Comparison of ENCODE assay signal across 9 mouse cellular contexts in the genomic region with DNA sequence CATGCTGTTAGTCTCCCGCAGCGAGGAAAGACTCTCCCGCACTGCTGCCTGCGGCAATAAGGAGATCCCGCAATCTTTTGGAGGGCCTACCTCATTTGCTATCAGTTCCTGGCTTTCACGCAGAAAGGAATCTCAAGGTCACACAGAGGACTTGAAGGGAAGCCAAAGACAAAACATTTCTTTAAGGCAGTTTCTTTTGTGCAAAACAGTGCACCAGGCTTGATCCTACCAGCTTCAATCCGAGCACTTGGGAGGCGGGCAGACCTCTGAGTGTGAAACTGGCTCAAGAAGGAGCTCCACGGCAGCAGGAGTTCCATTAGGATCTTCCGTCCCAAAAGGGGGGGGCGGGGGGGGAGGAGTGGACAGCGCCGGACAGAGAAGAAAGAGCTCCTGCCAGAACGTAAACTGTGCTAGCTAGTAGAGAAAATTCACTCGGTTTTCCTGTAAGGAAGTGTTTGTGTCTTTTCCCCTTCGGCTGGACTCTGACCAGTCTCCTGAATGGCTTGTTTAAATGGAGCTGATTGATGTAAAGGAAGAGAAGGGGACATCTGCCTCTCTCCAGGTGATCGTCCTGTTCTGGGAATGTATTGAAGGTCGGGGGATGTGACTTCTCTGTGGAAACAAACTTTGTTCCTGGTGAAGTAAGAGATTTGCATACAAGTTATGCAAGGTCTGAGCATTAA. TPM values are rescaled to one million over a fixed set of nuclear protein-coding genes. Genes with fewer than 3 reads are reported as not detected.
A peak's percentile ranks its signal among the peaks of the same experiment; 100 is the strongest.
DNase-seq lines count a peak whose midpoint lies in the region; ATAC-seq and TF ChIP-seq lines count a peak whose summit lies in the region.
"Had no signal": no experiment of that assay in that cellular context is flagged by ENCODE, and none has a peak within 500 bp of the region (broad histone marks: within the 10 kb centered on the region; RNA-seq: fewer than 3 reads in every experiment).

No protein-coding gene starts in this region.

- H3K4me1 ChIP-seq in kidney, embryonic 15.5 days, result peaks cover 20% of the 10 kb centered on the region
- no peaks in the 10 kb centered on the region for H3K4me1 ChIP-seq in kidney, adult 2 months (ENCODE audit: control insufficient read depth, insufficient read depth, low read length)
- H3K4me1 ChIP-seq in intestine, embryonic 14.5 days (replicated peaks; ENCODE audit: control insufficient read depth, insufficient read depth, low read length), result peaks cover 21% of the 10 kb centered on the region

- no peaks in the 10 kb centered on the region for H3K36me3 ChIP-seq in kidney, embryonic 15.5 days
- no peaks in the 10 kb centered on the region for H3K36me3 ChIP-seq in kidney, adult 2 months (ENCODE audit: control insufficient read depth, insufficient read depth, low read length)
- no peaks in the 10 kb centered on the region for H3K36me3 ChIP-seq in intestine, embryonic 14.5 days (ENCODE audit: control insufficient read depth, insufficient read depth, low read length)

- H3K9me3 ChIP-seq in kidney, embryonic 15.5 days (replicated peaks), result no peaks in the 10 kb centered on the region
- H3K9me3 ChIP-seq in intestine, embryonic 14.5 days (ENCODE audit: control insufficient read depth, low read length), result no peaks in the 10 kb centered on the region

- DNase-seq in kidney, adult 2 months, result no peak
- DNase-seq in embryo, embryonic 11 days, result peak; percentile 54
- peak; percentile 68 for DNase-seq in intestine, embryonic 14.5 days (ENCODE audit: low spot score)
- peak; percentile 54 for DNase-seq in neural tube, embryonic 10.5 days (ENCODE audit: extremely low spot score, low spot score)
- no peak for DNase-seq in cerebellum, adult 8-10 months
- DNase-seq in retina, embryonic 14.5 days (ENCODE audit: low spot score), result no peak

- TF ChIP-seq CTCF in kidney, adult 2 months (conservative IDR thresholded peaks at IDR 0.05; ENCODE audit: insufficient read depth, insufficient read length, low read depth, low read length), result no peak

- 7% methylated on average over 18 of the region's 18 CpGs for WGBS in kidney, embryonic 15.5 days
- WGBS in kidney, adult 2 months, result 14% methylated on average over 18 of the region's 18 CpGs
- 8% methylated on average over 17 of the region's 18 CpGs for WGBS in intestine, embryonic 14.5 days

- peak overlapping the region; percentile 54 for H3K4me2 ChIP-seq in kidney, embryonic 15.5 days
- peak overlapping the region; percentile 51 for H3K4me2 ChIP-seq in intestine, embryonic 14.5 days (ENCODE audit: low read length)

- no peaks in the 10 kb centered on the region for H3K27me3 ChIP-seq in kidney, embryonic 15.5 days
- H3K27me3 ChIP-seq in kidney, adult 2 months (replicated peaks; ENCODE audit: control insufficient read depth, insufficient read depth, low read length), result no peaks in the 10 kb centered on the region; the same call in 1 of the 2 replicates
- no peaks in the 10 kb centered on the region for H3K27me3 ChIP-seq in intestine, embryonic 14.5 days (replicated peaks; ENCODE audit: control insufficient read depth, insufficient read depth, low read length)

- peak overlapping the region; percentile 27 for H3K4me3 ChIP-seq in kidney, embryonic 15.5 days (replicated peaks)
- no peak overlapping the region for H3K4me3 ChIP-seq in kidney, adult 2 months (ENCODE audit: insufficient read depth, low read depth, low read length)
- peak overlapping the region; percentile 16 for H3K4me3 ChIP-seq in intestine, embryonic 14.5 days (ENCODE audit: low read depth, low read length)

- H3K9ac ChIP-seq in kidney, embryonic 15.5 days, result peak overlapping the region; percentile 49; the same call in 1 of the 2 replicates
- H3K9ac ChIP-seq in intestine, embryonic 14.5 days (ENCODE audit: low read length), result peak overlapping the region; percentile 34

- TF ChIP-seq POLR2A in kidney, adult 2 months (IDR thresholded peaks at IDR 0.05; ENCODE audit: low read depth, low read length), result no peak

- no peak for ATAC-seq in kidney, embryonic 15.5 days (replicated peaks; ENCODE audit: low FRiP score)
- no peak for ATAC-seq in intestine, embryonic 14.5 days (replicated peaks; ENCODE audit: low FRiP score, low TSS enrichment, low read depth)
- no peak for ATAC-seq in frontal cortex, adult (ENCODE audit: low TSS enrichment)
- ATAC-seq: inflammation-experienced regulatory T-cells, adult 6 months had no signal

- peak overlapping the region; percentile 48; the same call in 1 of the 2 replicates for H3K27ac ChIP-seq in kidney, embryonic 15.5 days
- no peak overlapping the region for H3K27ac ChIP-seq in kidney, adult 2 months (ENCODE audit: insufficient read depth, low read depth, low read length)
- peak overlapping the region; percentile 44; the same call in 1 of the 2 replicates for H3K27ac ChIP-seq in intestine, embryonic 14.5 days (ENCODE audit: low read depth)

RNA-seq across cellular contexts. Expression of gene Hist1h2bp, which starts 3.5 kb away (rescaled TPM):
- 1.8 and 3.8 TPM in 2 replicates for polyA plus RNA-seq in kidney, embryonic 15.5 days (2015; fragmentation: Nextera tagmentation; extraction: Ambion mirVana)
- polyA plus RNA-seq in kidney, adult 2 months (2012; rRNA removed), result 0.43 TPM in 1 of 2 replicates, not detected in the other
- polyA plus RNA-seq in intestine, embryonic 14.5 days (2014; fragmentation: Nextera tagmentation; extraction: Ambion mirVana), result 0.74 and 1.8 TPM in 2 replicates

RNA-seq across cellular contexts. Expression of gene Hist1h2an, which starts 3.7 kb away (rescaled TPM):
- polyA plus RNA-seq in kidney, embryonic 15.5 days (2015; fragmentation: Nextera tagmentation; extraction: Ambion mirVana), result 7.2 and 7.4 TPM in 2 replicates
- polyA plus RNA-seq in kidney, adult 2 months (2012; rRNA removed), result 0.33 TPM in 1 of 2 replicates, not detected in the other
- 10.1 TPM in 1 of 2 replicates, not detected in the other for polyA plus RNA-seq in intestine, embryonic 14.5 days (2014; fragmentation: Nextera tagmentation; extraction: Ambion mirVana)

RNA-seq across cellular contexts. Expression of gene Hist1h3i, which starts 7.6 kb away (rescaled TPM):
- 134 and 151 TPM in 2 replicates for polyA plus RNA-seq in kidney, embryonic 15.5 days (2015; fragmentation: Nextera tagmentation; extraction: Ambion mirVana)
- polyA plus RNA-seq in kidney, adult 2 months (2012; rRNA removed), result 1.1 and 3.3 TPM in 2 replicates
- 188 and 230 TPM in 2 replicates for polyA plus RNA-seq in intestine, embryonic 14.5 days (2014; fragmentation: Nextera tagmentation; extraction: Ambion mirVana)

RNA-seq across cellular contexts. Expression of gene Hist1h1b, which starts 10.3 kb away (rescaled TPM):
- 24.0 and 28.9 TPM in 2 replicates for polyA plus RNA-seq in kidney, embryonic 15.5 days (2015; fragmentation: Nextera tagmentation; extraction: Ambion mirVana)
- 0.14 TPM in 1 of 2 replicates, not detected in the other for polyA plus RNA-seq in kidney, adult 2 months (2012; rRNA removed)
- 16.0 and 16.8 TPM in 2 replicates for polyA plus RNA-seq in intestine, embryonic 14.5 days (2014; fragmentation: Nextera tagmentation; extraction: Ambion mirVana)

RNA-seq across cellular contexts. Expression of gene Hist1h2bq, which starts 19.3 kb away (rescaled TPM):
- polyA plus RNA-seq in kidney, embryonic 15.5 days (2015; fragmentation: Nextera tagmentation; extraction: Ambion mirVana), result 19.6 and 28.7 TPM in 2 replicates
- 1.4 and 2.7 TPM in 2 replicates for polyA plus RNA-seq in kidney, adult 2 months (2012; rRNA removed)
- polyA plus RNA-seq in intestine, embryonic 14.5 days (2014; fragmentation: Nextera tagmentation; extraction: Ambion mirVana), result 19.9 and 23.4 TPM in 2 replicates

Comparison
In these comparisons a context has a peak if more than half of its experiments do, and no peak if none do; other contexts are left out.
1. RNA of gene Hist1h3i, which starts 7.6 kb away (polyA plus RNA-seq): 188 to 230 TPM in intestine, embryonic 14.5 days and 134 to 151 TPM in kidney, embryonic 15.5 days; 1.1 to 3.3 TPM in kidney, adult 2 months; every median in the first group is over 10 times any median in the second.
2. DNase-seq: peak in embryo, embryonic 11 days (single experiment), intestine, embryonic 14.5 days (single experiment) and neural tube, embryonic 10.5 days (single experiment); none in kidney, adult 2 months (single experiment), cerebellum, adult 8-10 months (single experiment) and retina, embryonic 14.5 days (single experiment).